Mouse (Mus musculus) lung, postnatal 14 days (tissue): ENCODE data around the gene Clip2.
"Not testable (repeated sequence)": the region's sequence is repeated elsewhere in the genome, so short reads cannot be mapped to it uniquely, and the experiment has no call there.

Experiments
- DNase-seq: peaks from one replicate; pipeline ENCODE4 v3.0.0; 2021

The Clip2 gene

GRCm38 (mm10) chr5:134455914-134456423 is 96.3 kb downstream of the Clip2 start:
- DNase-seq, result peak; percentile 45

GRCm38 (mm10) chr5:134455186-134455895 is 96.9 kb downstream of the Clip2 start:
- DNase-seq, result peak; percentile 25

DNA sequence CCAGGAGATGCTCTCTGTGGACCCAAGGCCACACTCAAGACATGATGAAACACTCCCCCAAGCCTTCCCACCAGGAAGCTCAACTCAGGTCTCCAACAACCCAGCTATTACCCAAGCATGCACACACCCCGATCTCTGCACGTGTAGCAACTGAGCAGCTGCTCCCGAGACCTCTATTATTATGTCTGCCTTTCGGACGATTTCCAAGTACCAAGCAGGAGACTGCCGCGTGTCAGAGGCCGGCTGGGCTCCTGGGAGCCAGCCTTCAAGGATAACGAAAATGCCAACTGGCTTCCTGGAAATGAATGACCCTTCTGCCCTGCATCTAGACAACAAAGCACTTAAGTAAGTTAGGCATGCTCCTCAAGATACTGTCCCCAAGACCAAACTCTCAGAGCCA is 97.8 kb downstream of the Clip2 start:
- no peak for DNase-seq

GRCm38 (mm10) chr5:134453577-134453976 is 98.7 kb downstream of the Clip2 start:
- DNase-seq, result no peak

DNA sequence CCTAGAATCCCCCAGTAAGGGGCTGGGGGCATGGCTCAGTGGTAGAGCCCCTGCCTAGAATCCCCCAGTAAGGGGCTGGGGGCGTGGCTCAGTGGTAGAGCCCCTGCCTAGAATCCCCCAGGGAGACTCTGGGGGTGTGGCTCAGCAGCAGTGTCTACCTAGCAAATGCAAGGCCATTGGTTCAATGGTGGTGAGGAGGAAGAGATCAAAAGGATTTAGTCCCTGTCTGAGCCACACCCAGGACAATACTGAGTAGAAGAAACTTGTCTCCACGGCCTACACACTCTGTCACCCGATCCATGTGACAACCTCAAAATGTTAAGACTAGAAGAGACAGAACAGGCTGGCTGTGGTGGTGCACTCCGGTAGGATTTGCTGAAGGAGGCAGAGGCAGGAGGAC is 105.5 kb downstream of the Clip2 start:
- not testable (repeated sequence) for DNase-seq

GRCm38 (mm10) chr5:134445895-134446294 is 106.3 kb downstream of the Clip2 start:
- DNase-seq, result no peak

GRCm38 (mm10) chr5:134445208-134445831 is 106.9 kb downstream of the Clip2 start:
- DNase-seq, result no peak

DNA sequence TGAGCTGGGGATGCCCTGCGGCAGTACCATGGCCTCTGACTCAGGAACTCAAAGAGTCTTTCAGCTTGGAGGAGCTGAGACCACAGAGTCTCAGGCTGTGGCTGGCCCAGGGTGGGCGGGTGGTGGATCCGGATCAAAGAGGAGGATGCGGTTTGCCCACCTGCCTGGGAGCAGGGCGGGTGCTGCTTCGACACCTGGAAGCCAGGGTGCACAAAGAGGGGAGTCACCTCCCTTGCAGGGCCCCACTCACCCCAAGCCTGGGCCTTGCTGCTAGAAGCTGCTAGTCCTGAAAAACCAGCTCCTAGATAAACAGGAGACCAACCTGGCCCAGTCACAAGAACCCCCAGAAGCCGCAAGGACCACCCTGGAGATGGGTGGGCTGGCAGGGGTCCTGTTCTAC is 107.8 kb downstream of the Clip2 start:
- DNase-seq, result no peak

DNA sequence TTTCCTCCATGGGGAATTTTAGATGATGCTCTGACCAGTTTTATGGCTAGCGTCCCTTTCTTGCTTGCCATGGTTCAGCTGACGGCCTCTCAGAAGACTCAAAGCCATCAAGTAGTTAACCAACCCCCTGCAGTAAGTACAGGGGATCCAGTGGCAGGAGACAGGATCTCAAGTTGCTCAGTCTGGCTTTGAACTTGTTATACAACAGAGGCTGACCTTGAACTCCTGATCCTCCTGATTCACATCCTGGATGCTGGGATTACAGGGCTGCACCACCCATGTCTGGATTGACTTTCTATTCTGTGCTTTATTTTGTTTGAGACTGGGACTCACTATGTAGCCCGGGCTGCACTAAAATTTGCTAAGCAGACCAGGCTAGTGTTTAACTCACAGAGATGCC is 110.2 kb downstream of the Clip2 start:
- no peak for DNase-seq

GRCm38 (mm10) chr5:134441105-134441504 is 111.1 kb downstream of the Clip2 start:
- DNase-seq, result no peak

GRCm38 (mm10) chr5:134440098-134440497 is 112.1 kb downstream of the Clip2 start:
- peak; percentile 75 for DNase-seq

- DNase-seq, result no peak
These were observed 112.8 kb downstream of the Clip2 start for GRCm38 (mm10) chr5:134439481-134439880.
